Mouse (Mus musculus): Measurements from ENCODE around the gene Atad3a. TPM values are rescaled to one million over a fixed set of nuclear protein-coding genes. Genes with fewer than 3 reads are reported as not detected.

The Atad3a gene
- polyA plus RNA-seq, 1 experiment = 32.9 TPM

- 87% methylated on average over 10 of the region's 10 CpGs for WGBS
- no peak for TF ChIP-seq POLR2A (IDR thresholded peaks at IDR 0.05; ENCODE audit: borderline replicate concordance, control insufficient read depth, low read depth, low read length)
- TF ChIP-seq CTCF (IDR thresholded peaks at IDR 0.05; ENCODE audit: control insufficient read depth, insufficient read depth, low read length) = no peak
- Histone ChIP-seq H3K4me3 (replicated peaks; ENCODE audit: control insufficient read depth, low read depth, low read length) (no peak overlapping the region), H3K4me1 (ENCODE audit: control insufficient read depth, insufficient read depth, low read length) (peaks cover 4% of the 10 kb centered on the region; the same call in 1 of the 2 replicates), H3K27ac (ENCODE audit: control insufficient read depth, insufficient read depth, low read depth, low read length, poor library complexity) (no peak overlapping the region)
Measured at GRCm38 (mm10) chr4:155733267-155733666, 27.6 kb downstream of the Atad3a start.

- no peak for TF ChIP-seq CTCF (IDR thresholded peaks at IDR 0.05; ENCODE audit: control insufficient read depth, insufficient read depth, low read length)
- no peak for TF ChIP-seq POLR2A (IDR thresholded peaks at IDR 0.05; ENCODE audit: borderline replicate concordance, control insufficient read depth, low read depth, low read length)
- 82% methylated on average over 2 of the region's 2 CpGs for WGBS
- Histone ChIP-seq H3K4me1 (ENCODE audit: control insufficient read depth, insufficient read depth, low read length) (no peaks in the 10 kb centered on the region), H3K27ac (ENCODE audit: control insufficient read depth, insufficient read depth, low read depth, low read length, poor library complexity) (no peak overlapping the region), H3K4me3 (replicated peaks; ENCODE audit: control insufficient read depth, low read depth, low read length) (no peak overlapping the region)
Measured at GRCm38 (mm10) chr4:155727993-155728392, 32.9 kb downstream of the Atad3a start.

GRCm38 (mm10) chr4:155721668-155722083 is 39.2 kb downstream of the Atad3a start:
- WGBS = 45% methylated on average over 4 of the region's 4 CpGs
- Histone ChIP-seq H3K4me1 (ENCODE audit: control insufficient read depth, insufficient read depth, low read length) (no peaks in the 10 kb centered on the region), H3K27ac (ENCODE audit: control insufficient read depth, insufficient read depth, low read depth, low read length, poor library complexity) (no peak overlapping the region), H3K4me3 (replicated peaks; ENCODE audit: control insufficient read depth, low read depth, low read length) (no peak overlapping the region)
- TF ChIP-seq CTCF (IDR thresholded peaks at IDR 0.05; ENCODE audit: control insufficient read depth, insufficient read depth, low read length) (peak; percentile 37; the same call in 1 of the 2 replicates), POLR2A (IDR thresholded peaks at IDR 0.05; ENCODE audit: borderline replicate concordance, control insufficient read depth, low read depth, low read length) (no peak)

- WGBS = 23% methylated on average over 6 of the region's 6 CpGs
- H3K4me1 ChIP-seq (ENCODE audit: control insufficient read depth, insufficient read depth, low read length) = peaks cover 3% of the 10 kb centered on the region
- no peak for TF ChIP-seq POLR2A (IDR thresholded peaks at IDR 0.05; ENCODE audit: borderline replicate concordance, control insufficient read depth, low read depth, low read length)
- no peak for TF ChIP-seq CTCF (IDR thresholded peaks at IDR 0.05; ENCODE audit: control insufficient read depth, insufficient read depth, low read length)
- no peak overlapping the region for H3K27ac ChIP-seq (ENCODE audit: control insufficient read depth, insufficient read depth, low read depth, low read length, poor library complexity)
- H3K4me3 ChIP-seq (replicated peaks; ENCODE audit: control insufficient read depth, low read depth, low read length) = no peak overlapping the region
Measured at GRCm38 (mm10) chr4:155710521-155711252, 50.2 kb downstream of the Atad3a start.

GRCm38 (mm10) chr4:155708988-155709387 is 51.9 kb downstream of the Atad3a start:
- H3K27ac ChIP-seq (ENCODE audit: control insufficient read depth, insufficient read depth, low read depth, low read length, poor library complexity) = no peak overlapping the region
- peaks cover 3% of the 10 kb centered on the region for H3K4me1 ChIP-seq (ENCODE audit: control insufficient read depth, insufficient read depth, low read length)
- TF ChIP-seq POLR2A (IDR thresholded peaks at IDR 0.05; ENCODE audit: borderline replicate concordance, control insufficient read depth, low read depth, low read length) (no peak), CTCF (IDR thresholded peaks at IDR 0.05; ENCODE audit: control insufficient read depth, insufficient read depth, low read length) (no peak)
- no peak overlapping the region for H3K4me3 ChIP-seq (replicated peaks; ENCODE audit: control insufficient read depth, low read depth, low read length)

GRCm38 (mm10) chr4:155708582-155708981 is 52.3 kb downstream of the Atad3a start:
- 60% methylated on average over 2 of the region's 2 CpGs for WGBS
- no peak overlapping the region for H3K27ac ChIP-seq (ENCODE audit: control insufficient read depth, insufficient read depth, low read depth, low read length, poor library complexity)
- H3K4me3 ChIP-seq (replicated peaks; ENCODE audit: control insufficient read depth, low read depth, low read length) = no peak overlapping the region
- H3K4me1 ChIP-seq (ENCODE audit: control insufficient read depth, insufficient read depth, low read length) = peaks cover 3% of the 10 kb centered on the region
- TF ChIP-seq POLR2A (IDR thresholded peaks at IDR 0.05; ENCODE audit: borderline replicate concordance, control insufficient read depth, low read depth, low read length) (no peak), CTCF (IDR thresholded peaks at IDR 0.05; ENCODE audit: control insufficient read depth, insufficient read depth, low read length) (no peak)

- peak overlapping the region; percentile 100 for H3K4me3 ChIP-seq (replicated peaks; ENCODE audit: control insufficient read depth, low read depth, low read length)
- H3K4me1 ChIP-seq (ENCODE audit: control insufficient read depth, insufficient read depth, low read length) = peaks cover 3% of the 10 kb centered on the region
- WGBS = 0% methylated on average over 19 of the region's 19 CpGs
- TF ChIP-seq POLR2A (IDR thresholded peaks at IDR 0.05; ENCODE audit: borderline replicate concordance, control insufficient read depth, low read depth, low read length) (no peak), CTCF (IDR thresholded peaks at IDR 0.05; ENCODE audit: control insufficient read depth, insufficient read depth, low read length) (no peak)
- H3K27ac ChIP-seq (ENCODE audit: control insufficient read depth, insufficient read depth, low read depth, low read length, poor library complexity) = peak overlapping the region; percentile 100
Measured at GRCm38 (mm10) chr4:155705592-155705929, 55.3 kb downstream of the Atad3a start.

GRCm38 (mm10) chr4:155704721-155705591 is 55.9 kb downstream of the Atad3a start, which contains the start of gene Ssu72:
Ssu72 (plus strand) TSS chr4:155704800.
- peak within 1 kb of the TSS; percentile 100 for H3K4me3 ChIP-seq (replicated peaks; ENCODE audit: control insufficient read depth, low read depth, low read length)
- H3K4me1 ChIP-seq (ENCODE audit: control insufficient read depth, insufficient read depth, low read length) = peaks cover 3% of the 10 kb centered on the region; the same call in 1 of the 2 replicates
- H3K27ac ChIP-seq (ENCODE audit: control insufficient read depth, insufficient read depth, low read depth, low read length, poor library complexity) = peak within 1 kb of the TSS; percentile 100
- under 1% methylated on average over 83 of the region's 83 CpGs for WGBS
- no peak; the same call in 1 of the 2 replicates for TF ChIP-seq CTCF (IDR thresholded peaks at IDR 0.05; ENCODE audit: control insufficient read depth, insufficient read depth, low read length)
- TF ChIP-seq POLR2A (IDR thresholded peaks at IDR 0.05; ENCODE audit: borderline replicate concordance, control insufficient read depth, low read depth, low read length) = peak; percentile 69

Data from bone marrow, adult 2 months (tissue).